Mouse (Mus musculus) hindbrain, embryonic 16.5 days (tissue): ENCODE data around the gene Jak2. TPM values are rescaled to one million over a fixed set of nuclear protein-coding genes. Genes with fewer than 3 reads are reported as not detected.

Experiments used
- ATAC-seq: fragments of 200-750 bp; cut with Nextera tagmentation; 2 replicates; pipeline ENCODE4 v1.8.0; 2017; ENCODE audit warnings: moderate TSS enrichment, moderate library complexity
- H3K27ac ChIP-seq: fragments of 300-500 bp; sonication (generic); 2 replicates; pipeline ENCODE4 v1.5.1; 2014; ENCODE audit warnings: low read depth, mild to moderate bottlenecking, control low read depth, low read length, moderate library complexity
- H3K27me3 ChIP-seq: fragments of 300-500 bp; sonication (generic); replicated peaks from 2 replicates; pipeline ENCODE4 v1.6.1; 2014; ENCODE audit warnings: low read length; ENCODE audit not compliant: control insufficient read depth, insufficient read depth
- H3K36me3 ChIP-seq: fragments of 300-500 bp; sonication (generic); 2 replicates; pipeline ENCODE4 v1.6.1; 2014; ENCODE audit warnings: mild to moderate bottlenecking, low read length, moderate library complexity, mixed read lengths; ENCODE audit not compliant: control insufficient read depth, insufficient read depth
- H3K4me1 ChIP-seq: fragments of 300-500 bp; sonication (generic); 2 replicates; pipeline ENCODE4 v1.6.1; 2014; ENCODE audit warnings: low read depth, low read length; ENCODE audit not compliant: control insufficient read depth, insufficient read depth
- H3K4me2 ChIP-seq: fragments of 300-500 bp; sonication (generic); 2 replicates; pipeline ENCODE4 v1.6.1; 2014; ENCODE audit warnings: mild to moderate bottlenecking, low read length, control low read depth, moderate library complexity
- H3K4me3 ChIP-seq: fragments of 300-500 bp; sonication (generic); 2 replicates; pipeline ENCODE4 v1.5.1; 2014; ENCODE audit warnings: mild to moderate bottlenecking, low read length, control low read depth, moderate library complexity
- H3K9ac ChIP-seq: fragments of 300-500 bp; sonication (generic); 2 replicates; pipeline ENCODE4 v1.6.1; 2014; ENCODE audit warnings: low read depth, mild to moderate bottlenecking, control low read depth, low read length, moderate library complexity
- H3K9me3 ChIP-seq: fragments of 300-500 bp; sonication (generic); 2 replicates; pipeline ENCODE4 v1.6.1; 2014; ENCODE audit warnings: mild to moderate bottlenecking, low read length, moderate library complexity; ENCODE audit not compliant: control insufficient read depth
- WGBS: fragments of 180-500 bp; shearing (Covaris S2); extraction: QIAGEN DNeasy Blood & Tissue Kit; methylation state at CpG from one replicate; pipeline ENCODE4 v1.1.7; 2014; 5-methylcytosine and 5-hydroxymethylcytosine counted together
- polyA plus RNA-seq: library from polyadenylated mRNA; unstranded; fragments of >200 nt; fragmentation: Nextera tagmentation; extraction: Ambion mirVana; gene quantifications from 2 replicates; pipeline ENCODE4 v1.2.1, GENCODE M21; 2015

The Jak2 gene
- polyA plus RNA-seq, 1 experiment from 2014 or later: 6.2 TPM

DNA sequence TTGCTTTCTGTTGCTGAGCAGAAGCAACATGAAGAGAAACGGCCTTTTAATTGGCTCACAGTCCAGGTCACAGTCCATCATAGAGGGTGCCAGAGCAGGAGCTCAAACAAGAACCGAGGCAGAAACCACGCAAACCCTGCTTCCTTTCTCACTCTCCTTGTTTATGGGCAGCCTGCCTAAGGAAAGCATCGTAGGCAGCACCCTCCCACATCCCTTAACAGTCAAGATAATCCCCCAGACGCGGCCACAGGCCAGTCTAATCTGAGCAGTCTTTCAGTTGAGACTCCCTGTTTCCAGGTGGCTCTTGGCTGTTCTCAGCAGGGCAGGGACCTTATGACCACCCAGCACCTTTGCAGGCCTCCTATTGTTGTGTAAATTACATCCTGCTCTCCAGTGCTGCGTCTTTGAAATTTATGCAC lies 33.8 kb downstream of the Jak2 start:
- Histone ChIP-seq H3K27ac (no peak overlapping the region), H3K9ac (no peak overlapping the region), H3K4me1 (no peaks in the 10 kb centered on the region), H3K4me2 (no peak overlapping the region), H3K4me3 (no peak overlapping the region), H3K9me3 (no peaks in the 10 kb centered on the region), H3K36me3 (peaks cover 17% of the 10 kb centered on the region), H3K27me3 (no peaks in the 10 kb centered on the region)
- ATAC-seq: no peak
- 17% methylated on average over 7 of the region's 7 CpGs for WGBS

DNA sequence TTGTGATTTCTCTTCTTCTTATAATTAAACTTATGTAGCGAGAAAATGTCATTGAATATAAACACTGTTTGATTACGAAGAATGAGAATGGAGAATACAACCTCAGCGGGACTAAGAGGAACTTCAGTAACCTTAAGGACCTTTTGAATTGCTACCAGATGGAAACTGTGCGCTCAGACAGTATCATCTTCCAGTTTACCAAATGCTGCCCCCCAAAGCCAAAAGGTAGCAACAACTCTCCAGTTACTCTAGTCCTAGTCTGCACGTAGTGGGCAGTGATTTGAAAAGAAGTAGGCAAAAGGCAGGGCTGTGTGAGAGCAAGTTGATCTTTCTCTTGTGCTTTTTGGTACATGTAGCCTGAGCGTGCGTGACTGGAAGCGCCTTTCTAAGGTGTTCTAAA lies 36.2 kb downstream of the Jak2 start:
- Histone ChIP-seq H3K4me3 (no peak overlapping the region), H3K27ac (no peak overlapping the region), H3K9ac (no peak overlapping the region), H3K27me3 (no peaks in the 10 kb centered on the region), H3K4me2 (no peak overlapping the region), H3K36me3 (peaks cover 27% of the 10 kb centered on the region), H3K9me3 (no peaks in the 10 kb centered on the region), H3K4me1 (no peaks in the 10 kb centered on the region)
- no peak for ATAC-seq
- 72% methylated on average over 8 of the region's 8 CpGs for WGBS

DNA sequence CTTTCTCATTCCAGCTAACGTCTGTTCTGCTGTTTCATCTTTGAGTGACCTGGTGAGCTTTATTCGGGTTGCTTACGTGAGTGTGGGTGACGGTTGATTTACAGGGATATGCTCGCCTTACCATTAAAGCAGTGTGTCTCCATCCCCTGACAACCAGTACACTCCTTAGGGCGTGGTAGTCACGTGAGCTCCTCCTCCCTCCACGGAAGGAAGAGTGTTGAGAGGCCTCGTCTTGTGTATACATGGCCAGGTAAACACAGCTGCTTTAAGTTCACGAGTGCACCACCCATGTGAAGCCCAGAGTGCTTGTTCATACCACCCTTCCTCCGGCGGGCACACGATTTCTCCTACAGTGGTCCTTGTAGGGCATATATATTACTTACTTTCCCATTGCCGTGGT lies 39.9 kb downstream of the Jak2 start:
- Histone ChIP-seq H3K9me3 (no peaks in the 10 kb centered on the region), H3K4me2 (no peak overlapping the region), H3K4me1 (no peaks in the 10 kb centered on the region), H3K36me3 (peaks cover 25% of the 10 kb centered on the region), H3K27me3 (no peaks in the 10 kb centered on the region), H3K27ac (no peak overlapping the region), H3K4me3 (no peak overlapping the region), H3K9ac (no peak overlapping the region)
- no peak for ATAC-seq
- WGBS: 87% methylated on average over 14 of the region's 14 CpGs

DNA sequence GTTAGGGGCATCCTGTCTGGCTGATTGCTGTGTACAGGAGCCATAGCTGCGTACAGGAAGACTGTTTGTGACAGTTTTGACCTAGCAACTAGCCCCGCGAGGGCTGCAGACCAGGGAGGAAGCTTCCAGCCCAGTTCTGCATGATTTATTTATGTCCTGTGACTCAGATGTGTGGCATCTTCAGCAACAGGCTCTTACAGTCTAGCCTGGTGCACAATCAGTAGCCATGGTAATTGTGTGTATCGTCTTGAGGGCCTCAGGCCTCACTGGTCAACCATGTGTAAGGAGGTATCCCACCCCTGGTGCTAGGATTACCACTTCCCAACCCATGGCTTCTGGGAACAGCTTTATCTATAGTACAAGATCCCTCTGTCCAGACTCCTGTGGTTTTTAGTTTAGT lies 40.9 kb downstream of the Jak2 start:
- ATAC-seq: no peak
- Histone ChIP-seq H3K4me1 (no peaks in the 10 kb centered on the region), H3K4me3 (no peak overlapping the region), H3K4me2 (no peak overlapping the region), H3K36me3 (peaks cover 26% of the 10 kb centered on the region), H3K9me3 (no peaks in the 10 kb centered on the region), H3K27ac (no peak overlapping the region), H3K9ac (no peak overlapping the region), H3K27me3 (no peaks in the 10 kb centered on the region)
- WGBS: 82% methylated on average over 4 of the region's 4 CpGs

DNA sequence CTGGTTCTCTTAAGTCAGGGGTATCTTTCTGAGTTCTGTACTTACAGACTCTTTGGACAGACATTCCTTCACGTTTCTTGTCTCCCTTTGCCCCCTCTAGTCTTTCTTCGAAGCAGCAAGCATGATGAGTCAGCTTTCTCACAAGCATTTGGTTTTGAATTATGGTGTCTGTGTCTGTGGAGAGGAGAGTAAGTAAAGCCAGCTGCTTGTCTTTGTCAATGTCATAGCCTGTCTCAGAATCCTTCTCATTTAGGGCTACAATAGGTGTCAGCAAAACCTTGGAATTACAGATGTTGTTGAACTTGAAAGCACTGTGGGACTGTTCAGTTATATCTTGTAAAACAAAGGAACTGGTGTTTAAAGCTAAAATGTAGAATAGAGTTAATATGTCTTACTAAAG lies 43.1 kb downstream of the Jak2 start:
- no peaks in the 10 kb centered on the region for H3K4me1 ChIP-seq
- no peaks in the 10 kb centered on the region for H3K27me3 ChIP-seq
- peaks cover 27% of the 10 kb centered on the region for H3K36me3 ChIP-seq
- H3K4me3 ChIP-seq: no peak overlapping the region
- no peak overlapping the region for H3K27ac ChIP-seq
- H3K9me3 ChIP-seq: no peaks in the 10 kb centered on the region
- H3K4me2 ChIP-seq: no peak overlapping the region
- WGBS: 66% methylated on average over 2 of the region's 2 CpGs
- no peak overlapping the region for H3K9ac ChIP-seq
- ATAC-seq: no peak

DNA sequence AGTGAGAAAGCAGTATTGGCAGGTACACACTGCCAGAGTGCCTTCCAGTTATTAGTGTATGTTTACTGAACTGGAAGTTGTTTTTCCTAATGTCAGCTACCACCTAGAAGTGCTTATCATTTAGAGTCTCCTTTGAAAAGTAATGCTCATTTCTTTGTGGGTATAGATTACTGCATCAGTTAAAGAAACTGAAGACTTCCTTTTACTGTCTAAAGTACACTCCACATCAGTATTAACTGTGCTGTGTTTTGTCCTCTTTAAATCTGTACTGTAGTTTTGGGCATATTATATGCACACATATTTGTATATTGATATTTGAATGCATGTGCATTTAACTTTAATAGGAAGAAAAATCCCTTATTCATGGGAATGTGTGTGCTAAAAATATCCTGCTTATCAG lies 44.5 kb downstream of the Jak2 start:
- Histone ChIP-seq H3K4me3 (no peak overlapping the region), H3K9me3 (no peaks in the 10 kb centered on the region), H3K4me2 (no peak overlapping the region), H3K27ac (no peak overlapping the region), H3K36me3 (peaks cover 28% of the 10 kb centered on the region), H3K27me3 (no peaks in the 10 kb centered on the region), H3K9ac (no peak overlapping the region), H3K4me1 (no peaks in the 10 kb centered on the region)
- no peak for ATAC-seq

DNA sequence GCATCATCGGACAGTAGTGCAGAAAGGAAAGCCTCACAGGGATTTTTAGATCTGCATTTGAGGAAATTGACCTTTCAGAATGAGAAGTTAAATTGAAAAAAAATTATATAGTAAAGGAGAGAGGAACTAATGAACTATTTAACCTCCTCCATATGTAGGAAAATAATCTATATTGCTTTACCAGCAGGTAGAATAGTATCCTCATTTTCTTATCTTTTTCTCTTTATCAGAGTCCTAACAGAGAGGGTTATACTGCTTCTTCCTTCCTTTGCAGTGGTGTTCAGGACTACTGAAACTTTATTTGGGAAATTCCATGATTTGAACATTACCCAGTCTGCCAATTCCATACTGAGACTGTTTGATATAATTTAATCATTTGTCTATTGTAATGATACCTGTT lies 45.7 kb downstream of the Jak2 start:
- WGBS: 96% methylated on average over 1 of the region's 1 CpGs
- Histone ChIP-seq H3K4me1 (no peaks in the 10 kb centered on the region), H3K36me3 (peaks cover 18% of the 10 kb centered on the region), H3K4me2 (no peak overlapping the region), H3K9ac (no peak overlapping the region), H3K27me3 (no peaks in the 10 kb centered on the region), H3K4me3 (no peak overlapping the region), H3K27ac (no peak overlapping the region), H3K9me3 (no peaks in the 10 kb centered on the region)
- no peak for ATAC-seq

DNA sequence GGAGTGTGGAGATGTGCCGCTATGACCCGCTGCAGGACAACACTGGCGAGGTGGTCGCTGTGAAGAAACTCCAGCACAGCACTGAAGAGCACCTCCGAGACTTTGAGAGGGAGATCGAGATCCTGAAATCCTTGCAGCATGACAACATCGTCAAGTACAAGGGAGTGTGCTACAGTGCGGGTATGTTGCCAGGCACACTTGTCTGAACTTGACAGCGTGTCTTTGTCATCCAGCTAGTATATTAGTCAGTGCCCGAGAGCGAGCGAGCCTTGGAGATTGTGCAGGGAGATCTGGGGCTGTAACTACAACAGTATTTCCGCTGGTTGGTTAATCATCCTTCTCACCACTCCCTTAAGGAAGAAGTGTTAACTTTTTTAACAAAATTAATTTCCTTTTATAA lies 49.3 kb downstream of the Jak2 start:
- no peak overlapping the region for H3K9ac ChIP-seq
- H3K4me3 ChIP-seq: no peak overlapping the region
- ATAC-seq: no peak
- no peak overlapping the region for H3K27ac ChIP-seq
- no peak overlapping the region for H3K4me2 ChIP-seq
- WGBS: 84% methylated on average over 13 of the region's 13 CpGs
- H3K9me3 ChIP-seq: no peaks in the 10 kb centered on the region
- H3K27me3 ChIP-seq: no peaks in the 10 kb centered on the region
- H3K4me1 ChIP-seq: no peaks in the 10 kb centered on the region
- H3K36me3 ChIP-seq: peaks cover 15% of the 10 kb centered on the region

DNA sequence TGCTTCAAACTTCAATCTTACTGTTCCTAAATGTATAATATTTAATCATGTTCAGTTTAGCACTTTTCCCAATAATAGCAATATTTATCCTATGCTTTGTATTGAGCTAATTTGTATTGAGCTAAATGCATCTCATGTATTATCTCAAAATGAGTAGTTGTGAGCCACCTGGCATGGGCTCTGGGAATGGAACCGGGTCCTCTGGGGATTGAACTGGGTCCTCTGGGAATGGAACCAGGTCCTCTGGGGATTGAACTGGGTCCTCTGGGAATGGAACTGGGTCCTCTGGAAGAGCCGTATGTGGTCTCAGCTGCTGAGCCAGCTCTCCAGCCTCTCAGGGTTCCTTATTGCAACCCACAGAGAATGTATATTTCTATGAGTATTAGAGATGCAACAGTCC lies 50.5 kb downstream of the Jak2 start:
- Histone ChIP-seq H3K4me2 (no peak overlapping the region), H3K36me3 (peaks cover 11% of the 10 kb centered on the region), H3K27ac (no peak overlapping the region), H3K9ac (no peak overlapping the region), H3K4me1 (no peaks in the 10 kb centered on the region), H3K9me3 (no peaks in the 10 kb centered on the region), H3K27me3 (no peaks in the 10 kb centered on the region), H3K4me3 (no peak overlapping the region)
- no peak for ATAC-seq
- 97% methylated on average over 2 of the region's 2 CpGs for WGBS

DNA sequence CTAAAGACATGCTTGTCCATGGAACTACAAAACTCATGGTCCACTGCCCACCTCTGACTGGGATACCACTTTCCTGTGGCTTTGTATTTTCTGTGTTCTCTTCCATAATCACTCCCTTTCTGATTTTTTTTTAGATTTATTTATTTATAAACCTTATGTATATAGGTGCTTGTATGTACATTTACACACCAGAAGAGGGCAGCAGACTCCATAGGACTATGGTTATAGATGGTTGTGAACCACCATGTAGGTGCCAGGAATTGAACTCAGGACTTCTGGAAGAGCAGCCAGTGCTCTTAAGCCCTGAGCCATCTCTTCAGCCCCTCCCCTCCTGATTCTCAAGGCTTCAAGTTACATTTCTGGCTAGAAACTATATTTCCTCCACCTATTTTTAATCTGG lies 57.2 kb downstream of the Jak2 start:
- H3K4me1 ChIP-seq: no peaks in the 10 kb centered on the region
- no peaks in the 10 kb centered on the region for H3K9me3 ChIP-seq
- H3K27ac ChIP-seq: no peak overlapping the region
- H3K9ac ChIP-seq: no peak overlapping the region
- H3K4me3 ChIP-seq: no peak overlapping the region
- H3K36me3 ChIP-seq: peaks cover 14% of the 10 kb centered on the region
- no peak overlapping the region for H3K4me2 ChIP-seq
- ATAC-seq: no peak
- H3K27me3 ChIP-seq: no peaks in the 10 kb centered on the region
